Comparison of ENCODE assay signal across 8 mouse cellular contexts in genomic region chr16:87774398-87774797, GRCm38 (mm10).
DNase-seq lines count a peak whose midpoint lies in the region; ATAC-seq and TF ChIP-seq lines count a peak whose summit lies in the region.

No protein-coding gene starts in this region.

- TF ChIP-seq EP300 in stomach, postnatal 0 days (optimal IDR thresholded peaks at IDR 0.05) = no peak

- H3K27me3 ChIP-seq in stomach, postnatal 0 days (ENCODE audit: control insufficient read depth, insufficient read depth, low read length) = no peaks in the 10 kb centered on the region

- no peak overlapping the region for H3K4me3 ChIP-seq in layer of hippocampus, adult 2 months
- H3K4me3 ChIP-seq in embryonic fibroblast, embryonic 13.5 days (ENCODE audit: insufficient read depth, low read length) = no peak overlapping the region
- no peak overlapping the region for H3K4me3 ChIP-seq in stomach, postnatal 0 days (ENCODE audit: low read depth, low read length)

- H3K36me3 ChIP-seq in stomach, postnatal 0 days (ENCODE audit: control insufficient read depth, insufficient read depth, low read length) = no peaks in the 10 kb centered on the region

- no peaks in the 10 kb centered on the region for H3K9me3 ChIP-seq in stomach, postnatal 0 days (ENCODE audit: control insufficient read depth, low read length)

- H3K27ac ChIP-seq in layer of hippocampus, adult 2 months = no peak overlapping the region
- H3K27ac ChIP-seq in embryonic fibroblast, embryonic 13.5 days (ENCODE audit: insufficient read depth, low read length) = no peak overlapping the region
- no peak overlapping the region for H3K27ac ChIP-seq in stomach, postnatal 0 days (replicated peaks)

- TF ChIP-seq POLR2A in embryonic fibroblast, embryonic 13.5 days (IDR thresholded peaks at IDR 0.05; ENCODE audit: low read depth, low read length) = no peak

- no peak overlapping the region for H3K9ac ChIP-seq in stomach, postnatal 0 days (ENCODE audit: low read length)

- 57% methylated on average over 3 of the region's 3 CpGs for WGBS in stomach, postnatal 0 days

- TF ChIP-seq CTCF in layer of hippocampus, adult 2 months (conservative IDR thresholded peaks at IDR 0.05) = peak; percentile 78
- TF ChIP-seq CTCF in embryonic fibroblast, embryonic 13.5 days (IDR thresholded peaks at IDR 0.05; ENCODE audit: borderline replicate concordance, insufficient read depth, low read length) = peak; percentile 27; the same call in 1 of the 2 replicates
- TF ChIP-seq CTCF in stomach, postnatal 0 days (IDR thresholded peaks at IDR 0.05; ENCODE audit: low read depth) = peak; percentile 61

- no peak overlapping the region for H3K4me2 ChIP-seq in stomach, postnatal 0 days (replicated peaks; ENCODE audit: low read depth)

- ATAC-seq in stomach, postnatal 0 days (ENCODE audit: low FRiP score, low TSS enrichment) = no peak

- H3K4me1 ChIP-seq in embryonic fibroblast, embryonic 13.5 days (ENCODE audit: control insufficient read depth, insufficient read depth, low read length) = no peaks in the 10 kb centered on the region
- H3K4me1 ChIP-seq in stomach, postnatal 0 days (replicated peaks; ENCODE audit: control insufficient read depth, insufficient read depth) = no peaks in the 10 kb centered on the region

- peak; percentile 18 for DNase-seq in adrenal gland, postnatal 25 days
- DNase-seq in adrenal gland, adult 18-20 months (ENCODE audit: low spot score in 2 of 2) = no peak
- DNase-seq in layer of hippocampus, adult 2 months (ENCODE audit: low spot score in 2 of 2) = no peak
- no peak for DNase-seq in layer of hippocampus, postnatal 36 days
- no peak for DNase-seq in stomach, postnatal 0 days (ENCODE audit: low spot score)
- DNase-seq in urinary bladder, postnatal 14 days (ENCODE audit: low spot score) = no peak
- no peak for DNase-seq in layer of hippocampus, adult 8-10 months (ENCODE audit: low spot score in 2 of 2)

Comparison
In these comparisons a context has a peak if more than half of its experiments do, and no peak if none do; other contexts are left out.
1. CTCF ChIP-seq: peak in every context shown above with its lines; median percentile 78 in layer of hippocampus, adult 2 months; 61 in stomach, postnatal 0 days; 27 in embryonic fibroblast, embryonic 13.5 days.